ENCODE assay signal across 31 mouse cellular contexts in the genomic region with DNA sequence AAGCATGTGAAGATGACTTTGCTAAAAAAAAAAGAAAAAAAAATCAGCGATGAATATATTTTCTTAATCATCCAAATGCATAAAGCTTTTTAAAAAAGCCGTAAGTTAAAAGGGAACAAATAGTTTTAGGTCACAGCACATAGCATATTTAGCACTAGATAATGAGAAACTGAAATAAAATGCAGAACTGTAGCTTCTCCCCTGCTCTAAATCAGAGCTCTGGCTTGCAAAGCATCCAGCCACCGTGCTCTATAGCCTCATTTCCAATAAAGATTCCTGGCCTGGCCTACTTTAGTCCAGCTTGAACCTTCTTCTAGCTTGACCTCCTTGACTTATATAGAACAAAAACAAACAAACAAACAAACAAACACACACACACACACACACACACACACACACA.
"Had no signal": no experiment of that assay in that cellular context is flagged by ENCODE, and none has a peak within 500 bp of the region (broad histone marks: within the 10 kb centered on the region; RNA-seq: fewer than 3 reads in every experiment).

No protein-coding gene starts in this region.

- DNase-seq: left cerebral cortex, postnatal 4 days; liver; liver, embryonic 13.5 days; liver, postnatal 0 days; lung, adult 18-20 months; lung, adult 2 months; lung, embryonic 14.5 days; lung, postnatal 10 days; lung, postnatal 14 days; lung, postnatal 36 days; lung, postnatal 4 days; midbrain, embryonic 14.5 days had no signal

- H3K4me2 ChIP-seq: limb, embryonic 12.5 days; limb, embryonic 13.5 days; limb, embryonic 15.5 days; liver, embryonic 11.5 days; liver, embryonic 13.5 days; liver, embryonic 15.5 days; lung, embryonic 14.5 days; lung, embryonic 15.5 days; midbrain, embryonic 11.5 days; midbrain, embryonic 12.5 days; midbrain, embryonic 13.5 days; midbrain, embryonic 15.5 days; neural tube, embryonic 12.5 days had no signal

- H3K27ac ChIP-seq: limb, embryonic 10.5 days; limb, embryonic 12.5 days; limb, embryonic 13.5 days; limb, embryonic 15.5 days; liver, embryonic 13.5 days; liver, embryonic 14.5 days; liver, embryonic 15.5 days; lung, embryonic 15.5 days; macrophage; midbrain, embryonic 10.5 days; midbrain, embryonic 12.5 days; midbrain, embryonic 13.5 days; midbrain, embryonic 15.5 days; neural tube, embryonic 12.5 days had no signal

- H3K27me3 ChIP-seq: limb, embryonic 12.5 days; limb, embryonic 13.5 days; limb, embryonic 15.5 days; liver, embryonic 13.5 days; liver, embryonic 15.5 days; lung, embryonic 15.5 days; megakaryocyte, embryonic 14.5 days; midbrain, embryonic 12.5 days; midbrain, embryonic 13.5 days; midbrain, embryonic 15.5 days; neural tube, embryonic 12.5 days had no signal

- H3K36me3 ChIP-seq: limb, embryonic 10.5 days; limb, embryonic 12.5 days; limb, embryonic 13.5 days; limb, embryonic 15.5 days; liver, embryonic 13.5 days; liver, embryonic 15.5 days; lung, embryonic 15.5 days; midbrain, embryonic 10.5 days; midbrain, embryonic 12.5 days; midbrain, embryonic 13.5 days; midbrain, embryonic 15.5 days; neural tube, embryonic 12.5 days had no signal

- ATAC-seq: liver, postnatal 0 days; lung, postnatal 0 days; midbrain, embryonic 13.5 days; midbrain, embryonic 15.5 days; midbrain, embryonic 16.5 days had no signal

- H3K9me3 ChIP-seq: limb, embryonic 10.5 days; limb, embryonic 12.5 days; limb, embryonic 13.5 days; limb, embryonic 15.5 days; liver, embryonic 13.5 days; liver, embryonic 15.5 days; lung, embryonic 15.5 days; megakaryocyte, embryonic 14.5 days; midbrain, embryonic 10.5 days; midbrain, embryonic 12.5 days; midbrain, embryonic 13.5 days; midbrain, embryonic 15.5 days; neural tube, embryonic 12.5 days had no signal

- H3K4me3 ChIP-seq: limb, embryonic 10.5 days; limb, embryonic 12.5 days; limb, embryonic 13.5 days; limb, embryonic 15.5 days; liver, embryonic 13.5 days; liver, embryonic 15.5 days; lung, embryonic 15.5 days; megakaryocyte, embryonic 14.5 days; midbrain, embryonic 10.5 days; midbrain, embryonic 12.5 days; midbrain, embryonic 13.5 days; midbrain, embryonic 15.5 days; myocyte; neural tube, embryonic 12.5 days had no signal

- H3K4me1 ChIP-seq: limb, embryonic 10.5 days; limb, embryonic 13.5 days; limb, embryonic 15.5 days; liver, embryonic 13.5 days; liver, embryonic 15.5 days; lung, embryonic 15.5 days; megakaryocyte, embryonic 14.5 days; midbrain, embryonic 10.5 days; midbrain, embryonic 12.5 days; midbrain, embryonic 13.5 days; midbrain, embryonic 15.5 days; neural tube, embryonic 12.5 days had no signal

- H3K9ac ChIP-seq: limb, embryonic 12.5 days; limb, embryonic 13.5 days; limb, embryonic 15.5 days; liver, embryonic 13.5 days; liver, embryonic 14.5 days; liver, embryonic 15.5 days; liver, postnatal 0 days; lung, embryonic 14.5 days; lung, embryonic 15.5 days; midbrain, embryonic 12.5 days; midbrain, embryonic 13.5 days; midbrain, embryonic 15.5 days; neural tube, embryonic 12.5 days had no signal
